Mouse (Mus musculus): ENCODE data around the gene Slfn8. TPM values are rescaled to one million over a fixed set of nuclear protein-coding genes. Genes with fewer than 3 reads are reported as not detected.

Gene Slfn8
- total RNA-seq, 2 experiments from 2014 or later = 8.9 to 10.2 TPM

Other genes starting within 250 kb of the Slfn8 start
- 41.2 and 42.0 TPM in 2 replicates for gene Lig3, start 239.7 kb downstream of the Slfn8 start, total RNA-seq (2014; fragmentation: Nextera tagmentation)
- 36.5 and 57.2 TPM in 2 replicates for gene Lig3, start 239.7 kb downstream of the Slfn8 start, total RNA-seq (2017)
- gene Rffl, start 149.6 kb downstream of the Slfn8 start, total RNA-seq (2014; fragmentation: Nextera tagmentation) = 26.6 and 35.3 TPM in 2 replicates
- gene Rffl, start 149.6 kb downstream of the Slfn8 start, total RNA-seq (2017) = 18.6 and 21.8 TPM in 2 replicates
- gene Rad51d, start 130.2 kb downstream of the Slfn8 start, total RNA-seq (2014; fragmentation: Nextera tagmentation) = 11.5 and 24.9 TPM in 2 replicates
- gene Rad51d, start 130.2 kb downstream of the Slfn8 start, total RNA-seq (2017) = 15.3 and 18.2 TPM in 2 replicates
- gene Fndc8, start 128.7 kb downstream of the Slfn8 start, total RNA-seq (2014; fragmentation: Nextera tagmentation) = not detected in 2 replicates
- gene Fndc8, start 128.7 kb downstream of the Slfn8 start, total RNA-seq (2017) = not detected in 2 replicates
- gene Nle1, start 112.4 kb downstream of the Slfn8 start, total RNA-seq (2014; fragmentation: Nextera tagmentation) = 36.8 and 41.7 TPM in 2 replicates
- 23.0 and 24.5 TPM in 2 replicates for gene Nle1, start 112.4 kb downstream of the Slfn8 start, total RNA-seq (2017)
- gene Unc45b, start 110.3 kb downstream of the Slfn8 start, total RNA-seq (2014; fragmentation: Nextera tagmentation) = not detected in 2 replicates
- gene Unc45b, start 110.3 kb downstream of the Slfn8 start, total RNA-seq (2017) = not detected in 2 replicates
- gene Slfn5, start 69.5 kb downstream of the Slfn8 start, total RNA-seq (2014; fragmentation: Nextera tagmentation) = 1.7 TPM in 1 of 2 replicates, not detected in the other
- gene Slfn5, start 69.5 kb downstream of the Slfn8 start, total RNA-seq (2017) = 0.82 and 3.3 TPM in 2 replicates
- 30.6 and 48.4 TPM in 2 replicates for gene Slfn9, start 29.0 kb downstream of the Slfn8 start, total RNA-seq (2014; fragmentation: Nextera tagmentation)
- gene Slfn9, start 29.0 kb downstream of the Slfn8 start, total RNA-seq (2017) = 44.6 and 48.6 TPM in 2 replicates
- gene Slfn2, start 44.3 kb upstream of the Slfn8 start, total RNA-seq (2014; fragmentation: Nextera tagmentation) = 8.3 and 11.4 TPM in 2 replicates
- 30.2 and 43.3 TPM in 2 replicates for gene Slfn2, start 44.3 kb upstream of the Slfn8 start, total RNA-seq (2017)
- 0.30 TPM in 1 of 2 replicates, not detected in the other for gene Slfn1, start 96.0 kb upstream of the Slfn8 start, total RNA-seq (2014; fragmentation: Nextera tagmentation)
- 3.1 and 3.8 TPM in 2 replicates for gene Slfn1, start 96.0 kb upstream of the Slfn8 start, total RNA-seq (2017)
- gene Slfn4, start 154.4 kb upstream of the Slfn8 start, total RNA-seq (2014; fragmentation: Nextera tagmentation) = 1.5 and 2.8 TPM in 2 replicates
- gene Slfn4, start 154.4 kb upstream of the Slfn8 start, total RNA-seq (2017) = 6.4 and 7.2 TPM in 2 replicates
- 15.8 and 16.6 TPM in 2 replicates for gene Slfn3, start 170.5 kb upstream of the Slfn8 start, total RNA-seq (2014; fragmentation: Nextera tagmentation)
- gene Slfn3, start 170.5 kb upstream of the Slfn8 start, total RNA-seq (2017) = 27.5 and 33.9 TPM in 2 replicates

Data from granulocyte monocyte progenitor cell, adult 5-6 weeks (primary cell).